Mouse (Mus musculus): ENCODE results near the gene Myo18a.
A peak's percentile ranks its signal among the peaks of the same experiment; 100 is the strongest.

Gene Myo18a

DNA sequence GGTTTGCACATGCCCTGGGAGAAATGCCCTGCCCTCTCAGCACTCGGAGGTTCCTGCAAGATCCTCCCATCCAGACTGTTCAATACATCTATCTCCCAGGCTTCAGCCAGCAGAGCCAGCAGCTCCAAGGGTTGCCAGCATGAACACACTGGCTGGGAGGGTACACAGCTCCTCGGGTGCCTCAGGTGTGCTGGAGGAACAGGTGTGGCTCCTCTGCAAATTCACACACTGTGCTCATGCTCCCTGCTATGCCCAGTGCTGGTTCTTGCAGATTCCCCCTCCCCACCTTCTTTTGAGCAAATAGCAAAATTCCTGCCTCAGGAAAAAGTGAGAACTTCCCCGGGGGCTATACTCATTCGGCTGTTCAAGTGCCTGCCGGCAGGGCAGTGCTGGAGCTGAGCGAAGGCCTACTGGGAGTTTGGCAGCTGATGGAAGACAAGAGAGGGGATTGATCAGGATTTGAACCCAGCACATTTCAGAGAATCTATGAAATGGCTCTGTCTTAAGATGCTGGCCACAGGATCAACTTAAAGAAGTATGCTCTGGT lies 111.7 kb downstream of the Myo18a start:
- no peak for DNase-seq

- DNase-seq: no peak
Measured at GRCm38 (mm10) chr11:77875269-77875668, 112.2 kb downstream of the Myo18a start.

DNA sequence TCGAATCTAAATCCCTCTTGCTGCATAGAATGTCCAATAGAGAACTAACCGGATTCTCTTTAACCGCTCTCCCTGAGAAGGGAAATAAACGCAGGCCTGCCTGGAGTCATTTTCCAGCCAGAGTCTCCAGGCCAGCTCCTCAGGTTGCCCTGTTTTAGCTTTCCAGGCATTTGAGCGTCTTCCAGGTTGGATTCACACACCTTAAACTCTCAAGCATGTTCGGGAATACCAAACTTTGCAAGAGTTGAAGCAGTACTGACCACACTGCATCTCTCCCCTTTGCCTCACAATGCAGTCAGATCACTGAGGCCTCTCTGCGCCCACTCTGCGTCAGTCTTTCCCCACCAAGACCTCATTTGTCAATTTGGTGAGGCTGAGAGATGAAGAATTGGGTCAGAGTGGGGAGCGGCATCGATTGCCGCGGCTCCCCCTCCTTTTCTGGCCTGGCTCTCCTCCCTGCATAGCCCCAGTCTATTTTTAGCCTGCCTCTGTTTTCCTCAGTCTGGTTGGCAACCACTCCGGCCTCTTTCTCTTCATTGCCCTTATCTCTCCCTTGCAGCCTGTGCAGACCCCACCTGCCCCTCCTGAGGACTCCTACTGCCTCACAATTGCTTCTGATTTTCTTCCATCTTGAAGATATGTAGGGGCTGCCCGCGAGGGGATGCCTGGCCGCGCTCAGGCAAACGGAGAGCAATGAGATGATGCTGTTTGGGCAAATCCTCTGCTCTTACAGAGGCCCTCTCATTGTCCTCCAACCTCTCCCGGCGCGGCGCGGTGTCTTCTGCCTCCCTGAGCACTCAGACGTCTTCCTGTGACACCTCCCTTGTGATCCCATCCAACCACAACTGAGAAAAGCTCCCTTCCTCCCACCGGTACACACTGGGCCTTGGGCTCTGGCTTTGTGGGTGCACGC lies 113.1 kb downstream of the Myo18a start:
- DNase-seq: peak; percentile 53

DNA sequence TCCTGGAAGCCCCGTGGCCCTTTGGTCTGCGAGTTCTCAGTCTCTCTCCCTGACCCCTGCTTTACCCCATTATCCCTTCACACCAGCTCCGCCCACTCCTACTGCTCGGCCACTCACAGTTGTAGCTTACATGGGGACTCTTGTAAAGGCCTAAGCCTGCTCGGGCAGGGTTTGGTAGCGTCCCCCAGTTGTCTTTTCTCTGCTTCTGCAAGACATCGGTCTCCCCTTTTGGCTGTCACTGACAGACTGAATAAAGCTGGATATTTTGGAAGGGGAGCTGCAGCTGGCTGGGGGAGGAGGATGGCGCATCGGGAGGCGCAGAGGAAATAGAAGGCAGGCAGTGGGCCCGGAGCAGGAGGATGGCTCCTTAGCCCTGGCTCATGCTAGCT lies 113.7 kb downstream of the Myo18a start:
- peak; percentile 30 for DNase-seq

DNA sequence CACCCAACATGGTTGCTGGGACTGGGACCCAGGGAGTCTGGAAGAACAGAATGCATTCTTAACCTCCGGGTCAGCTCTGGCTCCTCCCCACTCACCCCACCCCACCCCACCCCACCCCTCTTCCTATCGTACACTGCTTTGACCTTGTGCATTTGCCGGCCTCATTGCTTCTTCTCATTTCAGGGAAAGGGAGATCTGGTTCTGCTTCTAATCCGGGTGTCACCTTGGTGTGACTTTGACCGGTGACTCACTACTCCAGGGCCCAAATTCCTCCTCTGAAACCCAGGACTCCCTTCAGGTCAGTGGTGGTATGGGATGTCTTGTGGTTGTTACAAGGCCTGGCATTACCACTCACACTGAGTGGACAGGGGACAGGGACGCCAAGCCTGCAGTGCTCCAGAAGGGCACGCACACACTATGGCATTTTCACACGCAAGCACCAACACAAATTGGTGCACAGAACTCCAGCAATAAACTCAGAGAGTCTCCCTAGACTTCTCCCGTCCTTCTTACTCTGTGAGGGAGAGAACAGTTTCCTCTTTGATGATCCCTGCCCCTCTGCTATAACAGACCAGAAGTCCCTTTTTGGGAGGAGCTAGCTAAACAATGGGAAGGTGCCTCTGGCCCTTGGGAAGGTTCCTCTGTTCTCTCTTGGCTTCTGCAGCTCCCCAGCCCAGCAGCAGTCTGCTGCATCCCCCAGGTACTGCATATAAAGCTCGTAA lies 121.6 kb downstream of the Myo18a start:
- DNase-seq: no peak

GRCm38 (mm10) chr11:77885246-77885575 lies 122.2 kb downstream of the Myo18a start:
- no peak for DNase-seq

DNA sequence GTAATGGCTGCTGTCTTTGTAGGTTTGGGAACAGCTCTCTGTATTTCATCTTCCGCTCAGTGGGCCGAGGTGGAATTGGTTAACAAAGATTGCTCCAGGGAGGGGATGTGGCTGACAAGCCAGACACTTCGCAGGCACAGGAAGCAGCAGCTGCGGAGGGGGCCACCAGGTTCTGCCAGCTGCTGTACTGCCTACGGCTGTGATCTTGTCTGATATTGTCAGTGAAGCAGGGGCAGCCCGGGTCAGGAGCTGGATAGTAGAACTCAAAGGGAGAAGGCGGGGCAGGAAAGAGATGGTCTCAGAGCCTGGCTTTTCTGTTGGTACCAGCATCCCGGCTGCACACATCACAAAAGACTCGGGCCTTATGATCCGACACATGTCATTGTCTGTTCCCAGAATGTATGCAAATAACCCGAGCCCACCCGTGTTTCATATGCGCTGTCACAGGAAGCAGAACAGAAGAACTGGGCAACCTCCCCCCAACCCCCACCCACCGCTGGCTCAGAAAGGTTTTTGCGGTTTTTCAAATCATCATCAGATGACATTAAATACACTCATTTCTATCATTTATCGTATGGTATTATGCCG lies 124.4 kb downstream of the Myo18a start:
- DNase-seq: peak; percentile 92

GRCm38 (mm10) chr11:77888846-77889245 lies 125.8 kb downstream of the Myo18a start:
- no peak for DNase-seq

DNA sequence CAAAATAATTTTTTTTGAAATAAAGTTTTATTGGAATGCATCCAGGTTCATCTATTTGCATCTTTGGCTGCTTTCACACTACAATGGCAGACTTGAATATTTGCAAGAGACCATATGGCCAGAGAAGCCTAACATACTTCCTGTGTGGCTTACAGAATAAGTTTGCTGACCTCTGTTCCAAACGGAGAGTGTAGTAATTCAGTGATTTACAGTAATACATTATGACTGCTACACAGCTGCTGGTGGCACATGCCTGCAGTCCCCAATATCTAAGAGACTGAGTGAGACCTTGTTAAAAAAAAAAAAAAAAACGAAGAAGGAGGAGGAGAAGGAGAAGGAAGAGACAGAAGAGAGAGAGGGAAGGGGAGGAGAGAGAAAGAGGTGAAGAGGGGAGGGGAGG lies 126.4 kb downstream of the Myo18a start:
- DNase-seq: no peak

GRCm38 (mm10) chr11:77890648-77891258 lies 127.7 kb downstream of the Myo18a start:
- no peak for DNase-seq

GRCm38 (mm10) chr11:77892883-77893282 lies 129.8 kb downstream of the Myo18a start:
- DNase-seq: no peak

GRCm38 (mm10) chr11:77893283-77893682 lies 130.2 kb downstream of the Myo18a start:
- no peak for DNase-seq

- no peak for DNase-seq
Measured at GRCm38 (mm10) chr11:77893787-77894718, 131.0 kb downstream of the Myo18a start, which contains the start of gene Pipox. Gene Pipox, minus strand, starts transcription at chr11:77894096.

GRCm38 (mm10) chr11:77894967-77895366 lies 131.9 kb downstream of the Myo18a start:
- DNase-seq: no peak

DNA sequence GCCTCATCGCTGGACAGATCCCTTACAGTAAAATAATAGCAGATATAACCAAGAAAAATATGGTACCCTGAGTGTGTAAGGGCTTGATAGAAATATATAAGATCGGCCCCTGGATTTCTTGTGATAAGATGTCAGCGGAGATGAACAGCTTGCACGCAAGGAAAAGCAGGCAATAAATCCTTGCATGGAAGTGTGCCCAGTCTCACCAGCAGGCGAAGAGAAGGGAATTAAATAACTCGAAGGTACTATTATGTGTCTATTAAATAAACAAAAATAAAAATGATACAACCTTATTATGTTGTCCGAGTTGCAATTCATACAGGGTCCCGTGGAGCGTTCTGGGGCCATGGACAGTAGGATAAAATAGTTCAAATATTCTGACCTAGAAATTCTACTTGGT lies 133.0 kb downstream of the Myo18a start:
- no peak for DNase-seq

GRCm38 (mm10) chr11:77896480-77896819 lies 133.4 kb downstream of the Myo18a start:
- DNase-seq: no peak

DNA sequence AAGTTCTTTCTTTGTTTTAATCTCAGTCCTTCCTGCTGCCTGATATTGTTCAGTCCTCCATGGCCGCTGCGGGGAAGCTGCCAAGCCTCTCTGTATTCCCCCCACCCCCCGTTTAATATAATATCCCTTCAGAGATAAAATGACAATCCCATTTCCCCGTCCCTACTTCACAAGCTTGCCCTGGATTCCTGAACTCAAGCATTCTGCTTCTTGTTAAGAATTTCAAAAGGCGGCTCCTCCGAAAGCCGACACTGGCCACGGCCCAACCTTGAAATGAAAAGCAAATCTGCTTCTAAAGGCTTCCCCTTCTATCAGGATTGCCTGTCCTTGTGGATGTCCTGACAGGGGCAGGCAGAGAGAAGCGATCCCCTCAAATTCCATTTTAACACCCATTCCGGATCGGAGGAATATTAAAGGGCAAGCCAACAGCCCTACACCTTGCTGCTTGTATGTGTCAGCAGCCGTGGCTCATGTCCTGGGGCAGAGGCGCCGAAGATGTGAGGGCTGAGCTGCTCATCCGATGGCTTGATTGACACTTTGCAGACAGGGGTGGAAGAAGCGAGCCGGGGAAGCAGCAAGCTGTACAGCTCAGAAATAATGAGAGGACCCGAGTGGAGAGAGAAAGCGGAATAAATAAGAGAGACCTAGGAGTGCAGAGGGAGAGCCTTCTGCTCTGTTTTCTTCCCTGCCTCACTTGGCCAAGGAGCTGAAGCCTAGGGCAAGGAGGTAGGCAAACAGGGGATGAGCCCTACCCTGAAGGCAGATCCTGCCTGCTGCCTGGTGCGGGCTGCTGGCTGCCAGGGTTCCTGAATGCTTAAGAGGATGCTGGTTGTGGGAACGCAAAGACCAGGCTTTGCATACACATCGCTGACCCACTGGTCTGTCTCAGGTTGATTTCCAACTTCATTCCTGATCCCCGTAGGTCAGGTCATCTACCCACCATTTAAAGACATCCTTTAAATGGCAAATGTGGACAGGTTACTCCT lies 134.1 kb downstream of the Myo18a start:
- DNase-seq: no peak

DNA sequence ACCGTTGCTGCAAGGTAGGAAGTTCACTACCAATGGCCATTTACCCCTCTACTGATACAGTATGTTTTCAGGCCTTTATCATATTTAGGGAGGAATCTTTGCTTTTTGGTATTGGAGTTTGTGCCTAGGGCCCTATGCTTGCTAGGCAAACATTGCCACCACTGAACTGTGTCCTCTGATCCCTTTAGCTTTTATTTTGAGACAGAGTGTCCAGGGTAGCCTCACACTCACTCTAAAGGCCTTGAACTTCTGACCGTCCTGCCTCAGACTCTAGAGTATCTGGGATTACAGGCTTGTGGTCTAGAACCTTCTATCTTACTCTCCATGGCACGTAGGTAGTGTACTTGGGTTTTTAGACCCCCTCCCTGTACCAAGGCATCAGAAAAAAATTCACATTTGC lies 137.1 kb downstream of the Myo18a start:
- DNase-seq: no peak

DNA sequence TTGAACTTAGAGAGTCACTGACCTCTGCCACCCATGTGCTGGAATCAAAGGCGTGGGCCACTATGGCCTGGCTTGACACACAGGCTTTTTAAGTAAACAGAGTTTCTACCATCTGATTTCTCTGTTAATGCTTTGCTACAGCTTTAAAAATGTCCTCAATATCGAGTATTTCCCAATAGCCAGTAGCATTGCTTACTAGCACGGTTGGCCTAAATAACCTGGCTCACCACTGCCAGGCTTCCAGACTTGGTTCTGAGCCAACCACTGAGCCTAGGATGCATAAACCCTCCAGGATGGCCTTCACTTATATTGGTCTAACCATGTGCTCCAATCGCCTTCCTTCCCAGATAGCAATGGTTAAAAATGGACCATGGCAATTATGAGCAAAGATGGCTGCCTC lies 137.7 kb downstream of the Myo18a start:
- no peak for DNase-seq

DNA sequence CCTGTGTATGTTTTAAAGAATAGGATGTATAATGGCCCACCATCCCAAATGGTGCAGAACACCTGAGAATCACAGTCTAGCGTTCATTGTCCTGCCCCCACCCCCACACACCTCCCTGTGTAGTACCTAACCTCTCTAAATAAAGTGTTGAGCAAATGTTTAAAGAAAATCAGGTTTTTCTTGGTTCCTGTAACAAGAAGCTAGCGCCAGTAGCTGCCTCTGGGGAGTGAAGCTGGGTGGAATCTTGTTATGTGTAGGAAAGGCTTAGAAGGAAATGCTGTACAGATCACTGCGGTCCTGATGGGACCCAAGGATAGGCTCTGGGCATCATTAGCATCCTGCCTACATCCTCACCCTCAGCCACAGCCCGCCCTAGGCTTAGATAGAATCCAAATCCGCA lies 138.3 kb downstream of the Myo18a start:
- DNase-seq: no peak
